Mouse (Mus musculus) kidney, embryonic 14.5 days (tissue): ENCODE measurements around the gene Stard13. TPM values are rescaled to one million over a fixed set of nuclear protein-coding genes. Genes with fewer than 3 reads are reported as not detected.

Experiments used
- ATAC-seq: fragments of 200-750 bp; cut with Nextera tagmentation; 2 replicates; pipeline ENCODE4 v1.8.0; 2017; ENCODE audit warnings: moderate number of reproducible peaks, mild to moderate bottlenecking, moderate TSS enrichment, moderate library complexity; ENCODE audit not compliant: low FRiP score, low TSS enrichment
- H3K27ac ChIP-seq: fragments of 300-500 bp; sonication (generic); 2 replicates; pipeline ENCODE4 v1.5.1; 2014; ENCODE audit warnings: low read depth, mild to moderate bottlenecking, low read length, moderate library complexity, mixed read lengths
- H3K27me3 ChIP-seq: fragments of 300-500 bp; sonication (generic); 2 replicates; pipeline ENCODE4 v1.6.1; 2014; ENCODE audit warnings: mild to moderate bottlenecking, low read length; ENCODE audit not compliant: control insufficient read depth, insufficient read depth
- H3K36me3 ChIP-seq: fragments of 300-500 bp; sonication (generic); 2 replicates; pipeline ENCODE4 v1.6.1; 2014; ENCODE audit warnings: low read length, mixed read lengths; ENCODE audit not compliant: control insufficient read depth, insufficient read depth
- H3K4me1 ChIP-seq: fragments of 300-500 bp; sonication (generic); 2 replicates; pipeline ENCODE4 v1.6.1; 2014; ENCODE audit warnings: low read length, mixed read lengths; ENCODE audit not compliant: control insufficient read depth, insufficient read depth
- H3K4me2 ChIP-seq: fragments of 300-500 bp; sonication (generic); replicated peaks from 2 replicates; pipeline ENCODE4 v1.6.1; 2014; ENCODE audit warnings: low read depth, mild to moderate bottlenecking, low read length
- H3K4me3 ChIP-seq: fragments of 300-500 bp; sonication (generic); 2 replicates; pipeline ENCODE4 v1.5.1; 2014; ENCODE audit warnings: mild to moderate bottlenecking, low read length
- H3K9ac ChIP-seq: fragments of 300-500 bp; sonication (generic); 2 replicates; pipeline ENCODE4 v1.6.1; 2014; ENCODE audit warnings: low read depth, mild to moderate bottlenecking, low read length, moderate library complexity
- H3K9me3 ChIP-seq: fragments of 300-500 bp; sonication (generic); 2 replicates; pipeline ENCODE4 v1.6.1; 2016; ENCODE audit warnings: low read length; ENCODE audit not compliant: control insufficient read depth
- WGBS: fragments of 180-500 bp; shearing (Covaris S2); extraction: QIAGEN DNeasy Blood & Tissue Kit; methylation state at CpG from one replicate; pipeline ENCODE4 v1.1.7; 2014; 5-methylcytosine and 5-hydroxymethylcytosine counted together
- polyA plus RNA-seq: library from polyadenylated mRNA; unstranded; fragments of >200 nt; fragmentation: Nextera tagmentation; extraction: Ambion mirVana; gene quantifications from 2 replicates; pipeline ENCODE4 v1.2.1, GENCODE M21; 2014

Gene Stard13
- polyA plus RNA-seq, 1 experiment from 2014 or later = 7.4 TPM

DNA sequence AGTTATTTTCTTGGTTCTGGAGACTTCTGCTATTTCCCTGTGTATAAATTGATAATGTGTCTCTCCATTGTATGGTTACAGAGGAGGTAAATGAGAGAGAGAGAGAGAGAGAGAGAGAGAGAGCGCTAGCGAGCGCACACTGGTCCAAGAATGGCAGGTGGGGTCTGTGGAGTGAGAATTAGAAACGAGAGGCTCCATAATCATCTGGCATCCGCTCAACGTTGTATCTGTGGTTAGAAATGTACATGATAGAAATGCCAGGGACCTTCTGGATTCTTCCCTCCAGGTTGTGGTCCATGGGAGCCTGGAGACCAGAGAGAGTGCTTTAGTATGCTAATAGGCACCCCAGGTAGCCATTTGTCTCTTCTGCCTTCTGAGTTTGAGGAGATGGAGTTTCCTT is 204.7 kb downstream of the Stard13 start:
- no peak overlapping the region for H3K4me3 ChIP-seq
- H3K9me3 ChIP-seq = no peaks in the 10 kb centered on the region
- no peaks in the 10 kb centered on the region for H3K27me3 ChIP-seq
- 0 out of 2 replicates have a peak, but pooled peaks cover 2% of the 10 kb centered on the region for H3K4me1 ChIP-seq
- no peak overlapping the region for H3K4me2 ChIP-seq
- WGBS = 77% methylated on average over 6 of the region's 6 CpGs
- H3K27ac ChIP-seq = no peak overlapping the region
- H3K36me3 ChIP-seq = no peaks in the 10 kb centered on the region
- H3K9ac ChIP-seq = no peak overlapping the region
- no peak for ATAC-seq

DNA sequence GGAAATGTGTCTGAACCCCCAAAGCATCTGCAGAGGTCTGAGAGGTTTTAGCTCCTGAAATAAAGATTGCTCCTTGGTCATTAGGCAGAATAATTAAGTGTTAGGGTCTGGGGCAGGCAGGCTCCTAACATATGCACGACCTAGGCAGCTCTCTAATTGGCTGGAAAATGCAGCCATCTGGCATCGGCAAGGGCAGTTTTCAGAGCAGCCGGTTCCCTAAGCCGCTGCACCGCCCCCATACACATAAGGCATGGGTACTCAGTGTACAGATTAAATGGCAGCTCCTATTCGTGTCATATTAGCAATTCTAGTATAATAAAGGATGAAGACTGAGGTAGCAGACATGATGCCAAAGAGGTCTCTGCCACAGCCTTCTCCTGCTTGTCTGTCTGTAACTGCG is 206.5 kb downstream of the Stard13 start:
- Histone ChIP-seq H3K36me3 (no peaks in the 10 kb centered on the region), H3K9me3 (no peaks in the 10 kb centered on the region), H3K4me2 (no peak overlapping the region), H3K9ac (no peak overlapping the region), H3K4me1 (0 out of 2 replicates have a peak, but pooled peaks cover 2% of the 10 kb centered on the region), H3K27ac (no peak overlapping the region), H3K27me3 (no peaks in the 10 kb centered on the region), H3K4me3 (no peak overlapping the region)
- no peak for ATAC-seq
- WGBS = 51% methylated on average over 7 of the region's 7 CpGs

DNA sequence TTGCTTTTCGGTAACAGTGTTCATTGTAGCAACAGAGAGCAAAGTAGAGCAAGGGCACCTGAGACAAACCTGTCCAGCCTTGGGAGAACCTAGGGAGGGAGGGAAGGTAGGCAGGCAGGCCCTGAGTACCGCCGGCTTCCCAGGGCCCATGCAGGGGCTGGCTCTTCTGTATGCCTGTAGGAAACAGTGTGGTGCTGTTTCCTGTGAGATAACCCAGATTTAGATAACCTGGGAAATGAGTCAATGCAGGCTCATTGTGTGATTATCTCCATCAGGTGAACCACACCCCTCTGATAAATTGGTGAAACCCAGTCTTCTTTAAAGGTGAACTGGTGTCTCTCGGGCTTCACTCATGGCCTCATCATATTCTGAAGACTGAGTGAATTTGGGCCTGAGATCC is 207.6 kb downstream of the Stard13 start:
- no peaks in the 10 kb centered on the region for H3K36me3 ChIP-seq
- H3K9me3 ChIP-seq = no peaks in the 10 kb centered on the region
- no peak overlapping the region for H3K9ac ChIP-seq
- no peak overlapping the region for H3K27ac ChIP-seq
- ATAC-seq = no peak
- no peaks in the 10 kb centered on the region for H3K27me3 ChIP-seq
- H3K4me1 ChIP-seq = no peaks in the 10 kb centered on the region
- WGBS = 89% methylated on average over 4 of the region's 4 CpGs
- H3K4me2 ChIP-seq = no peak overlapping the region
- H3K4me3 ChIP-seq = no peak overlapping the region

DNA sequence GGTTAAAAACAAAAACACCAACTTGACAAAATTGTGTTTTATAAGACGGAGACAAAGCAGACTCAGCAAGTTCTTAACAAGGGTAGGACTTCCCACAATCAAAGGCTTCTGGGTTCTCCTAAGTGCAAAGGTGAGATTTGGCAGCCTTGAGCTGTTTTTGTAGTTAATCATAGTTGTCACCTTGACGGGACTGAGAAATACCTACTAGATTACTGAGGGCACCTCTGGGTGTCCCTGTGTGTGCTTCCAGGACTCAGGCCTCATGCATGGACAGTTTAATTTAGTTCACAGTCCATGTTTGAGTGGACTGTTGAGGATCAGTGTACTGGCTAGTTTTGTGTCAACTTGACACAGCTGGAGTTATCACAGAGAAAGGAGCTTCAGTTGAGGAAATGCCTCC is 209.2 kb downstream of the Stard13 start:
- Histone ChIP-seq H3K9me3 (no peaks in the 10 kb centered on the region), H3K4me3 (no peak overlapping the region), H3K9ac (no peak overlapping the region), H3K4me2 (no peak overlapping the region), H3K27me3 (no peaks in the 10 kb centered on the region), H3K36me3 (no peaks in the 10 kb centered on the region), H3K27ac (no peak overlapping the region), H3K4me1 (no peaks in the 10 kb centered on the region)
- no peak for ATAC-seq
- WGBS = 73% methylated on average over 2 of the region's 2 CpGs

DNA sequence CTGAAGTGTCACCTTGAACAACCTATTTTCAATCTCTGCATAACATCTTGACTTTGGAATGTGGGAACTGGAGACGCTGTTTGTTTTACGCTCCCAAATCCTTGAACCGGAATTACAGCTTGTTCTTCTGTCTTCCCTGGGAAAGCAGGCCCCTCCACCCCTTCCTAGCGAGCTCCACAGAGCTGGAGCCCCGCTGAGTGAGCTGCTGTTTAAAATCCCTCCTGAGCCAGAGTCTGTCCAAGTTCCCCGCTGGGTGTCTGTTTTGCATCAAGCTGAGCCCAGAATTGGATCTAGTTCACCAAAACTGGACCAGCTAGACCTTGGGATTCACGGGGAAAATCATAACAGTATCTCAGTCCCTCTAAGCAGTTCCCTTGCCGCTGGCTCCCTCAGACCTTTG is 210.2 kb downstream of the Stard13 start:
- Histone ChIP-seq H3K27ac (no peak overlapping the region), H3K4me2 (no peak overlapping the region), H3K9ac (no peak overlapping the region), H3K27me3 (no peaks in the 10 kb centered on the region), H3K4me1 (no peaks in the 10 kb centered on the region), H3K9me3 (no peaks in the 10 kb centered on the region), H3K4me3 (no peak overlapping the region), H3K36me3 (no peaks in the 10 kb centered on the region)
- ATAC-seq = 0 out of 2 replicates have a peak, but pooled peaks have one; percentile 58
- WGBS = 13% methylated on average over 8 of the region's 8 CpGs

DNA sequence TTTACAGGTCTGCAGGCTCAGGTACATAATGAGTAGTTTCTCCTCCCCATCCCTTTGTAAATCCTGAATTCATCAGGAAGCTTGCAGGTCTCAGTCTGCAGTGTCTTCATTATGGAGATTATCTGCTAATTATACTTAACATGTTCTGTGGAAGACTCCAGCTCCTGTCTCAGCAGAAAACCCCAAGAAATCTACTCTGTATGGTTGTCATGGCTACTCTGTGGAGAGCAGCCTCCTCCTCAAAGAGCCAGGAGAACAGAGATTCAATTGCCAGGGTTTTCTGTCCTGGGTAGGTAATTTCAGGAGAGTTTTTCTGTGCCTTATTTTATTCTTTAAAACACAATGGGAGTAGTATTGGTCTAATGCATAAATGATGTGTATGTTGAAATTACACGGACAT is 210.7 kb downstream of the Stard13 start:
- no peaks in the 10 kb centered on the region for H3K27me3 ChIP-seq
- 11% methylated on average over 1 of the region's 1 CpGs for WGBS
- H3K4me1 ChIP-seq = no peaks in the 10 kb centered on the region
- no peak overlapping the region for H3K4me2 ChIP-seq
- no peaks in the 10 kb centered on the region for H3K36me3 ChIP-seq
- ATAC-seq = no peak
- H3K27ac ChIP-seq = no peak overlapping the region
- H3K9me3 ChIP-seq = no peaks in the 10 kb centered on the region
- no peak overlapping the region for H3K9ac ChIP-seq
- no peak overlapping the region for H3K4me3 ChIP-seq

DNA sequence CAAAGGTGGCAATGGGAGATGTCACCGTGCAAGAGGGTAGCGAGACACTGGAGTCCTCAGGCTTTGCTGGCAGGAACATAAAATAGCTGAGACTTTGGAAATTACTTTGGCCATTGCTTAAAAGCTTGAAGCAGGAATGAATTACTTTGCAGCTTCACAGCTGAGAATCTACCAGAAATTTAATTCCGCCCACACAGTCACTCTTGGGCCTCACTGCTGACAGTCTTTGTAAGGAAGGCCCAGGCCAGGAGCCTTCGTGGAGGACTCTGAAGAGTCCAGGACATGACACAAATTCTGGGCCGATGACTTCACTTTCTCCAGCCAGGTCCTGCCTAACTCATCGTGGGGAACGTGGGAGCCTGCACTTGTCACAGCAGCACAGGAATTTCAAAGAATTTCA is 211.6 kb downstream of the Stard13 start:
- Histone ChIP-seq H3K4me1 (no peaks in the 10 kb centered on the region), H3K9ac (no peak overlapping the region), H3K4me2 (no peak overlapping the region), H3K36me3 (no peaks in the 10 kb centered on the region), H3K27ac (no peak overlapping the region), H3K27me3 (no peaks in the 10 kb centered on the region), H3K4me3 (no peak overlapping the region), H3K9me3 (no peaks in the 10 kb centered on the region)
- 78% methylated on average over 7 of the region's 7 CpGs for WGBS
- ATAC-seq = no peak

DNA sequence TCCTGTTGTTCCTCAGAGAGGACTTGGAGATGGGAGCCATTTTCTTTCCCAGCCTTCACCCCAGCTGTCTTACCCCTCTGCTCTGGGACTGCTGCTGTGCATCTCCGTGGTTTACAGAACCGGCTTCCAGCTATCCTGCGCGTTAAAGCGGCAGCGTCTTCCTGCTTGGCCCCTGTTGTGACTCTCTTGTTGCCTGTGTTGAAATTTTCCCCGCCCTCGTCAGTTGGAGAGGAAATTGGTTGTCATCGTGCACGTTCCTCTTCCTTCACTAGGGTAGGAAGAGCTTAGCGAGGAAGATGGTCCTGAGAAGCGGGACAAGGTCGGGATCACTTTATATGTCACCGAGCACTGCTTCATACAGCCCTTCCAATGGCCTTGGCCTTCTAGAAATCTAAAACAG is 212.8 kb downstream of the Stard13 start:
- H3K9me3 ChIP-seq = no peaks in the 10 kb centered on the region
- WGBS = 80% methylated on average over 14 of the region's 14 CpGs
- no peak overlapping the region for H3K4me3 ChIP-seq
- no peaks in the 10 kb centered on the region for H3K27me3 ChIP-seq
- H3K9ac ChIP-seq = no peak overlapping the region
- ATAC-seq = no peak
- H3K4me2 ChIP-seq = no peak overlapping the region
- H3K36me3 ChIP-seq = no peaks in the 10 kb centered on the region
- no peak overlapping the region for H3K27ac ChIP-seq
- H3K4me1 ChIP-seq = no peaks in the 10 kb centered on the region

DNA sequence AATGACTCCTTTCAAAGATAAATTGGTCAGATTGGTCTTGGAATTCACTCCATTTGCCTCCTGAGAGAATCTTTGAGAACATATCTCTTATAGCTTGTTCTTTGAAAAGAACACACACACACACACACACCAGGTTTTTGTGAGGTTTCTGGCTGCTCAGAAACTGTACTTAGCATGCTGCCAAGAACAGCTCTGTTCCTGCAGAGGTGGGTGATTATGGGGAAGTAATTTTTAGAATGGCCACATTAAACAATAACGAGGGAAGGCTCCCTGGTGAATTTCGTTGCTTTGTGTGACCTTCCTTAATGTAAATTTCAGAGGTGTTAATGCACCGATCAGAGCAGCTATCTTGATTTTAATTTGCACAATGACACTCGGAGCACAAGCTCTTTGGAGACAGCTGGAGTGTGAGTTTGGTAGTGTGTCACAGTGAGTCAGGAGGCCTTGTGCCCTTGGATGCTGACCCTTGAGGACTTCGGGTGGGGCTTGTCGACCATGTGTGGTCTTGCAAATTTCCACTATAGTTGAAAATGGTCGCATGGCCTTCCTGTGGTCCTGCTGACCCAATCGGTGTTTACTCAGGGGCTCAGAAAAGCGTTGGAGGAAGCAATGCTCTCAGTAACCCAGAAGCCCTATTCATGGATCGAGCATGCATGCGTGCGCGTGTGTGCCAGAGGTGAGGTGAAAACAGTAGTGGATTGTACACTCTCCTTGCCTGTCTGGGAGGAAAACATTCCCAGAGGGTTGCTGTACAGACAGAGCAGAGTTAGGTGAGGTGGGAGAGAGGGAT is 213.4 kb downstream of the Stard13 start:
- WGBS = 73% methylated on average over 13 of the region's 13 CpGs
- Histone ChIP-seq H3K36me3 (no peaks in the 10 kb centered on the region), H3K27me3 (no peaks in the 10 kb centered on the region), H3K9ac (no peak overlapping the region), H3K27ac (no peak overlapping the region), H3K9me3 (peaks cover 1% of the 10 kb centered on the region; the same call in 1 of the 2 replicates), H3K4me3 (no peak overlapping the region), H3K4me1 (no peaks in the 10 kb centered on the region), H3K4me2 (no peak overlapping the region)
- ATAC-seq = no peak
